Comparison of ENCODE assay signal across 8 mouse cellular contexts in the genomic region with DNA sequence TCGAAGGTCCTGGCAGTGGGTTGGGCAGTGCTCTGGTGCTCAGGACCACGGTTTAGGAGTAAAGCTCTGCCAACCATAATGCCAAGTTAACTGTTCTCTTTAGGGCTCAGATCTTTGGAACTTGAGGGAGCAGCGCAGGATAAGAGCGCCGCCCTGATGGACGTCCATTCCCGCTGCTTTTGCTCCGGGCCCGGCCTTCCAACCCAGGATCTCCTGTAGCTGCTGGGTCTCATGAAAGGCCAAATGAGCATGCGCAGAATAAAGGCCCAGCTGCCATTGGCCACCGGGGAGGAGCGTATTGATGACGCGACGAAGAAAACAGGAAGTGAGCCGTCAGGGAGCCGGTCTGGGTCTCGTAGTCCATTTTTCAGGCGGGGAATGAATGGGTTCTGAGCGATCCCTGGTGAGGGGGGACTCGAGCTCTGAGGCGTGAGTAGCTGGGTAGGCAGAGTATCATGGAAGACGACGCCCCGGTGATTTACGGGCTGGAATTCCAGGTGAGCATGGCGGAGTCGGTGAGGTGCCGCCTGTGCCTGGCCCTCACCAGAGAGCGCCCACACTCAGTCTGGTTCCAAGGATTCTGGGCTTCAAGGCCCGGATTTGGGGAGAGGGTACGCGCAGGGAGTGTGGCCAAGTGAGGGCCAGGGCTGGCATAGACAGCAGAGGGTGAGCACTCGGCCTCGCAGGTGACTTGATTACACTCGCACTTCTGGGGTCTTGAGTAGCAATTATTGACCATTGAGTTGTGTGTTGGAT. TPM values are rescaled to one million over a fixed set of nuclear protein-coding genes. Genes with fewer than 3 reads are reported as not detected.
DNase-seq lines count a peak whose midpoint lies in the region; ATAC-seq and TF ChIP-seq lines count a peak whose summit lies in the region.

A gene (plus strand): TSS at position 296 of the 756 bp plus-strand sequence.

- H3K27me3 ChIP-seq in hindbrain, embryonic 10.5 days (ENCODE audit: insufficient read depth, poor library complexity, severe bottlenecking), result no peaks in the 10 kb centered on the region
- H3K27me3 ChIP-seq in lung, postnatal 0 days (replicated peaks; ENCODE audit: insufficient read depth, low read length), result no peaks in the 10 kb centered on the region

- WGBS in hindbrain, embryonic 10.5 days, result 5% methylated on average over 36 of the region's 36 CpGs
- WGBS in lung, postnatal 0 days, result 3% methylated on average over 36 of the region's 36 CpGs

- no peak for TF ChIP-seq EP300 in lung, postnatal 0 days (IDR thresholded peaks at IDR 0.05)

- ATAC-seq in frontal cortex, adult (ENCODE audit: low TSS enrichment), result peak; percentile 92
- peak; percentile 91 for ATAC-seq in lung, postnatal 0 days

- H3K9ac ChIP-seq in lung, postnatal 0 days (replicated peaks; ENCODE audit: low read depth), result peak within 1 kb of the TSS; percentile 65

- H3K4me1 ChIP-seq in hindbrain, embryonic 10.5 days (replicated peaks), result peaks cover 40% of the 10 kb centered on the region
- no peaks in the 10 kb centered on the region; the same call in 1 of the 2 replicates for H3K4me1 ChIP-seq in lung, postnatal 0 days (ENCODE audit: insufficient read depth, low read depth, low read length)

- no peak for TF ChIP-seq CTCF in lung, postnatal 0 days (IDR thresholded peaks at IDR 0.05)

- peak within 1 kb of the TSS; percentile 90 for H3K4me2 ChIP-seq in lung, postnatal 0 days (replicated peaks; ENCODE audit: low read depth, low read length)

- peak within 1 kb of the TSS; percentile 91 for H3K27ac ChIP-seq in hindbrain, embryonic 10.5 days
- H3K27ac ChIP-seq in lung, postnatal 0 days (ENCODE audit: low read length), result peak within 1 kb of the TSS; percentile 40

- H3K9me3 ChIP-seq in hindbrain, embryonic 10.5 days, result no peaks in the 10 kb centered on the region
- no peaks in the 10 kb centered on the region for H3K9me3 ChIP-seq in lung, postnatal 0 days (ENCODE audit: low read length)

- peak; percentile 98 for DNase-seq in MN1 (ENCODE audit: low spot score)
- DNase-seq in cerebellum, adult 9-10 months, result peak; percentile 94
- DNase-seq in hindbrain, embryonic 10.5 days (ENCODE audit: low spot score), result peak; percentile 90
- DNase-seq in layer of hippocampus, adult 9-11 months, result peak; percentile 95
- peak; percentile 98 for DNase-seq in lung, postnatal 0 days (ENCODE audit: low spot score)
- peak; percentile 71 for DNase-seq in ovary, postnatal 14 days (ENCODE audit: low spot score)
- DNase-seq in thymus, postnatal 14 days, result peak; percentile 90

- peaks cover 6% of the 10 kb centered on the region for H3K36me3 ChIP-seq in hindbrain, embryonic 10.5 days
- no peaks in the 10 kb centered on the region; the same call in 1 of the 2 replicates for H3K36me3 ChIP-seq in lung, postnatal 0 days (ENCODE audit: insufficient read depth, low read length)

- peak within 1 kb of the TSS; percentile 94 for H3K4me3 ChIP-seq in hindbrain, embryonic 10.5 days
- H3K4me3 ChIP-seq in lung, postnatal 0 days (ENCODE audit: low read depth, low read length), result peak within 1 kb of the TSS; percentile 91

RNA-seq across cellular contexts. Expression of the gene that starts here (rescaled TPM):
- polyA plus RNA-seq in hindbrain, embryonic 10.5 days (2016; fragmentation: Nextera tagmentation; extraction: Ambion mirVana), result 44.2 and 55.2 TPM in 2 replicates
- 18.2 and 21.6 TPM in 2 replicates for polyA plus RNA-seq in lung, postnatal 0 days (2015; fragmentation: Nextera tagmentation; extraction: Ambion mirVana)

Comparison
In these comparisons a context has a peak if more than half of its experiments do, and no peak if none do; other contexts are left out.
1. Peak in every context shown above with its lines: DNase-seq, ATAC-seq, H3K4me3 ChIP-seq and H3K27ac ChIP-seq.